Mouse (Mus musculus) neural tube, embryonic 13.5 days (tissue): ENCODE measurements at regions not wholly inside any gene's neighbourhood (a gene's known extent, or its start where the extent isn't known, plus 50 kb on each side); places are given as distances from the start of the nearest gene placed in this dataset.

ENCODE experiments used
- ATAC-seq: fragments of 200-750 bp; cut with Nextera tagmentation; 2 replicates; pipeline ENCODE4 v1.8.0; 2017; ENCODE audit warnings: low read depth, mild to moderate bottlenecking, moderate TSS enrichment, moderate library complexity
- H3K27ac ChIP-seq: fragments of 300-500 bp; sonication (generic); replicated peaks from 2 replicates; pipeline ENCODE4 v1.5.1; 2015; ENCODE audit warnings: moderate library complexity, mild to moderate bottlenecking, inconsistent platforms
- H3K27me3 ChIP-seq: fragments of 300-500 bp; sonication (generic); 2 replicates; pipeline ENCODE4 v1.6.1; 2015; ENCODE audit warnings: mild to moderate bottlenecking, inconsistent platforms
- H3K36me3 ChIP-seq: fragments of 300-500 bp; sonication (generic); 2 replicates; pipeline ENCODE4 v1.6.1; 2015; ENCODE audit warnings: mild to moderate bottlenecking, inconsistent platforms
- H3K4me1 ChIP-seq: fragments of 300-500 bp; sonication (generic); replicated peaks from 2 replicates; pipeline ENCODE4 v1.6.1; 2015; ENCODE audit warnings: inconsistent platforms
- H3K4me2 ChIP-seq: fragments of 300-500 bp; sonication (generic); 2 replicates; pipeline ENCODE4 v1.6.1; 2015; ENCODE audit warnings: inconsistent platforms, mild to moderate bottlenecking, moderate library complexity
- H3K4me3 ChIP-seq: fragments of 300-500 bp; sonication (generic); 2 replicates; pipeline ENCODE4 v1.5.1; 2015; ENCODE audit warnings: mild to moderate bottlenecking, inconsistent platforms
- H3K9ac ChIP-seq: fragments of 300-500 bp; sonication (generic); 2 replicates; pipeline ENCODE4 v1.6.1; 2015; ENCODE audit warnings: moderate library complexity, mild to moderate bottlenecking, inconsistent platforms
- H3K9me3 ChIP-seq: fragments of 300-500 bp; sonication (generic); 2 replicates; pipeline ENCODE4 v1.6.1; 2016; ENCODE audit warnings: inconsistent platforms
- WGBS: fragments of 180-500 bp; shearing (Covaris S2); methylation state at CpG from one replicate; pipeline ENCODE4 v1.1.7; 2015; 5-methylcytosine and 5-hydroxymethylcytosine counted together

DNA sequence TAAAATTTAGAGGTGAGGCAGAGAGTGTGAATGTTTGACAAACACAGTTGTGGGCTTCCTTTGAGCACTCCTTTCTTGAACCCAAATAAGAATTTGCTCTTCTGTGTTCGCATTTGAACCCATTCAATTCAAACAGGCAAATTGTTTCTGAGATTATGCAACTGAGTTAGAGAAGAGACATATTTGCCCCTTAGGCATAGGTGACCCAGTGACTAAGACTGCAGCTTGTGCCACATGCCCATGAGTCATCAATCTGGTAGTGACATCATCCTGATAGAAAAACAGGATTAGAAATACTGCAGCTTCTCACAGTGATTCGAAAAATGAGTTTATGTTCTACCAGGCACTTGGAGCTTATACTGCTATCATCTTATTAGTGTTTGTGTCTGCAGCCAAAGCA lies 67.2 kb downstream of the Zfp622 start:
- Histone ChIP-seq H3K27ac (no peak overlapping the region), H3K4me3 (no peak overlapping the region), H3K4me1 (no peaks in the 10 kb centered on the region), H3K4me2 (no peak overlapping the region), H3K9ac (no peak overlapping the region), H3K27me3 (no peaks in the 10 kb centered on the region), H3K36me3 (no peaks in the 10 kb centered on the region), H3K9me3 (0 out of 2 replicates have a peak, but pooled peaks cover 6% of the 10 kb centered on the region)
- 84% methylated on average over 2 of the region's 2 CpGs for WGBS
- ATAC-seq, result no peak

DNA sequence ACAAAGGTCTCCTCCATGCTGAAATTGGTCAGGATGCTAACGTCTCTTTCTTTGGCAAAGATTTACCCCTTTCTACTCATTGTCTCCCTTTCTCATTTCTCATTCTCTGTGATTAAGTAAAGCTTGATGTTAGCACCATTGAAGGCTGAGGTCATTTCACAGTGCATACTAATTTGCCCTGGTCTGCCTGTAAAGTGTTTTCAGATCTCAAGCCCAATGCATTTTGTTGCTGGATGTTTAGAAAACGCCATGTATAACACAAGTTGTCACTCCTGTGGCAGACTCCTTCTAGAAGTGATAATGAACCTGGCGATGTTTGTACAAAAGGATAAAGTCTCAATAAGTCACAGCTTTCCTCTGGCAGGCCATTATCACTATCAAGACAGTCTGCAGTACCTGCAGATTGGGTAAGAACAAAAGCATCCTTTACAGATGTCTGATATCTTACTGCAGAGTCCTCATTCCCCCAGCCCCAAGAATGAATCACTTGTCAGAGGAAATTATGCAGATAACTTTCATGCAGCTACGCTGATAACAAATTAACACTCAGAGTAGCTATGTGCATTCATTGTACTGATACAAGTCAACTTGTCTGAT lies 68.7 kb downstream of the Zfp622 start:
- H3K27me3 ChIP-seq, result no peaks in the 10 kb centered on the region
- H3K27ac ChIP-seq, result no peak overlapping the region
- no peak for ATAC-seq
- 55% methylated on average over 4 of the region's 4 CpGs for WGBS
- H3K4me2 ChIP-seq, result no peak overlapping the region
- no peaks in the 10 kb centered on the region for H3K4me1 ChIP-seq
- H3K4me3 ChIP-seq, result no peak overlapping the region
- 0 out of 2 replicates have a peak, but pooled peaks cover 5% of the 10 kb centered on the region for H3K9me3 ChIP-seq
- no peak overlapping the region for H3K9ac ChIP-seq
- H3K36me3 ChIP-seq, result no peaks in the 10 kb centered on the region

- WGBS, result 70% methylated on average over 3 of the region's 3 CpGs
- no peaks in the 10 kb centered on the region for H3K4me1 ChIP-seq
- H3K27ac ChIP-seq, result no peak overlapping the region
- ATAC-seq, result no peak
- H3K9me3 ChIP-seq, result 0 out of 2 replicates have a peak, but pooled peaks cover 3% of the 10 kb centered on the region
- no peaks in the 10 kb centered on the region for H3K36me3 ChIP-seq
- no peaks in the 10 kb centered on the region for H3K27me3 ChIP-seq
- no peak overlapping the region for H3K4me3 ChIP-seq
- no peak overlapping the region for H3K4me2 ChIP-seq
- H3K9ac ChIP-seq, result no peak overlapping the region
Measured at GRCm38 (mm10) chr15:26058019-26058418, 73.9 kb downstream of the Zfp622 start.

GRCm38 (mm10) chr15:26100199-26100598 lies 116.0 kb downstream of the Zfp622 start:
- Histone ChIP-seq H3K4me1 (0 out of 2 replicates have a peak, but pooled peaks cover 2% of the 10 kb centered on the region), H3K4me3 (no peak overlapping the region), H3K27ac (no peak overlapping the region), H3K27me3 (no peaks in the 10 kb centered on the region), H3K9me3 (no peaks in the 10 kb centered on the region), H3K4me2 (no peak overlapping the region), H3K9ac (no peak overlapping the region), H3K36me3 (no peaks in the 10 kb centered on the region)
- ATAC-seq, result no peak
- 68% methylated on average over 4 of the region's 4 CpGs for WGBS

GRCm38 (mm10) chr15:26107993-26108392 lies 123.8 kb downstream of the Zfp622 start:
- no peak overlapping the region for H3K9ac ChIP-seq
- no peaks in the 10 kb centered on the region for H3K36me3 ChIP-seq
- no peaks in the 10 kb centered on the region for H3K9me3 ChIP-seq
- H3K4me3 ChIP-seq, result no peak overlapping the region
- H3K27ac ChIP-seq, result no peak overlapping the region
- no peaks in the 10 kb centered on the region for H3K27me3 ChIP-seq
- no peak overlapping the region for H3K4me2 ChIP-seq
- no peaks in the 10 kb centered on the region for H3K4me1 ChIP-seq
- WGBS, result 89% methylated on average over 6 of the region's 6 CpGs
- no peak for ATAC-seq

GRCm38 (mm10) chr15:26144197-26144596 lies 160.0 kb downstream of the Zfp622 start:
- Histone ChIP-seq H3K27me3 (no peaks in the 10 kb centered on the region), H3K4me2 (no peak overlapping the region), H3K9me3 (no peaks in the 10 kb centered on the region), H3K36me3 (no peaks in the 10 kb centered on the region), H3K4me3 (no peak overlapping the region), H3K27ac (no peak overlapping the region), H3K4me1 (no peaks in the 10 kb centered on the region), H3K9ac (no peak overlapping the region)
- 73% methylated on average over 2 of the region's 2 CpGs for WGBS
- no peak for ATAC-seq

DNA sequence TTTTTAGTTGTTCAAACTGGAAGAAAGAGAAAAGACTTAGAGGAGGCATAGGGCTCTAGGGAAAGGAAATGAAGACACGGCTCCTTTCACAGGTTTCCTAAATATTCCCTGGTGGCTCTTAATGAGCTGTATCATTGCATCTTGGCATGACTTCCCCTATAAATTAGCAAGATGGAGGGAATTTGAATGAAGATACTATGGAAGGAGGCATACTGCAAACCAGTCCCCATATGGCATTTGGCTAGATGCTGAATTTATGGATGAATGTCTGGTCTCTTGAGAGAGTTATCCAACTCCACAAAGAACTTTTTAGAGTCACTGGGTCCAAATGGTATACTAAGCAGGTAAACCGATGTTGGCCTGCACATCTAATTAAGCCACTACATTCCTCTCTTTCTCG lies 150.3 kb upstream of the March11 start:
- WGBS, result 73% methylated on average over 3 of the region's 3 CpGs

DNA sequence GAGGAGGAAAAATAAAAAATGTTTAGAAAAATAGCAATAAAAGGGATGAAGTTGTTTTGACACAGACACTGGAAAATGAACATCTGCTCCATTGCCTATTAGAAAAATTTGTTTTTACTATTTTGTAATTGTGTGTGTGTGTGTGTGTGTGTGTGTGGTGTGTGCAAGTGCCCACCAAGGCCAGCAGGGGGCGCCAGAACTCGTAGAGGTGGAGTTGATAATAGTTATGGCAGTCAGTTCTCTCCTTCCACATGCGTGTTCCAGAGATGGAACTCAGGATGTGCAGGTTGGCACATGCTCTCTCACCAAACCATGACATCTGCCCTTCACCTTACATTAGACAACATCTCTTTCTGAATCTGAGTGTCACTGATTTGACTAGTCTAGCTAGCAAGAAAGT lies 123.9 kb upstream of the March11 start:
- Histone ChIP-seq H3K9me3 (no peaks in the 10 kb centered on the region), H3K4me2 (no peak overlapping the region), H3K9ac (no peak overlapping the region), H3K27ac (no peak overlapping the region), H3K27me3 (no peaks in the 10 kb centered on the region), H3K4me1 (no peaks in the 10 kb centered on the region), H3K4me3 (no peak overlapping the region), H3K36me3 (no peaks in the 10 kb centered on the region)
- ATAC-seq, result no peak
- 53% methylated on average over 3 of the region's 3 CpGs for WGBS

More for the DNA sequence above, 150.3 kb upstream of the March11 start:
- H3K27ac ChIP-seq, result no peak overlapping the region
- H3K9ac ChIP-seq, result no peak overlapping the region
- H3K36me3 ChIP-seq, result no peaks in the 10 kb centered on the region
- H3K4me2 ChIP-seq, result no peak overlapping the region
- no peaks in the 10 kb centered on the region for H3K9me3 ChIP-seq
- no peak for ATAC-seq
- H3K27me3 ChIP-seq, result no peaks in the 10 kb centered on the region
- H3K4me3 ChIP-seq, result no peak overlapping the region
- no peaks in the 10 kb centered on the region for H3K4me1 ChIP-seq

DNA sequence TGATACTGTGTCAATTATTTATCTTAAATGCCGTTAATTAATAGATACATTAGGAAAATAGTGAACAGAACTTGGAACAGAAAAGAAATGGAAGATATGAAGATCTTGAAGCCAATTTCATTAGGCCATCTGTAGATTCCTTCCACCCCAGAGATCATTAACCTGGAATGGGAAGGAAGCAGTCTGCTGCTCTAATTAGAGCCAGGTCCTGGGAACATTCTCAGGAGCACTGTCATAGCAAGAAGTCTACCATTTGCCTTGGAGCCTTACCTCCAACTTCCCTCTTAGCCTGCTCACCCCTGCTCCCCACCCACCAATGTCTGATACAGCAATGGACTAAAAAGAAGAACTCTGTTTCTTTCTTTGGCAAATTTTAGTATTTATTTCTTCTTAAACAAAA lies 113.3 kb upstream of the March11 start:
- WGBS, result 81% methylated on average over 1 of the region's 1 CpGs
- no peaks in the 10 kb centered on the region for H3K4me1 ChIP-seq

DNA sequence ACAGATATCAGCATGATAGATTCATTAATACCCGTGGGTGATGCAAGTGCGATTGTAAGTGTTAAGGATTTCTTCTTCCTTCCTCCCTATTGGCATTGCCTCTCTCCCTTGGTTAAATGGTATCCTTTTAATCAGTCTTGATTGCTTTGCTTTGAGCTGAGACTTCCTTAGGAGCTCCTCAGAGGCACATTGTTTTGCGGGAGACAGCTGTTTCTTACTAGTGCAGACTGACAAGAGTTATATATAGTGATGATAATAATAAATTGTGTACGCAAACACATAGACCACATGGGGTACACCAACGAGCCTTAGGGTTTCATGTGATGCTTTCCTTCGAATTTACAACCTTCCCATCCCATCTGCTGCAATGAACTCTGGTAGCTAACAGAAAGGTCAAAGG lies 102.0 kb upstream of the March11 start:
- H3K9me3 ChIP-seq, result no peaks in the 10 kb centered on the region
- no peak overlapping the region for H3K4me2 ChIP-seq
- H3K9ac ChIP-seq, result no peak overlapping the region
- no peak overlapping the region for H3K27ac ChIP-seq
- H3K27me3 ChIP-seq, result no peaks in the 10 kb centered on the region
- no peaks in the 10 kb centered on the region for H3K4me1 ChIP-seq
- no peak overlapping the region for H3K4me3 ChIP-seq
- ATAC-seq, result peak; percentile 61; the same call in 1 of the 2 replicates
- 42% methylated on average over 6 of the region's 6 CpGs for WGBS
- no peaks in the 10 kb centered on the region for H3K36me3 ChIP-seq

More for the DNA sequence above, 113.3 kb upstream of the March11 start:
- no peaks in the 10 kb centered on the region for H3K27me3 ChIP-seq
- ATAC-seq, result no peak
- H3K27ac ChIP-seq, result no peak overlapping the region
- H3K4me2 ChIP-seq, result no peak overlapping the region
- no peak overlapping the region for H3K9ac ChIP-seq
- H3K9me3 ChIP-seq, result no peaks in the 10 kb centered on the region
- H3K36me3 ChIP-seq, result no peaks in the 10 kb centered on the region
- H3K4me3 ChIP-seq, result no peak overlapping the region

DNA sequence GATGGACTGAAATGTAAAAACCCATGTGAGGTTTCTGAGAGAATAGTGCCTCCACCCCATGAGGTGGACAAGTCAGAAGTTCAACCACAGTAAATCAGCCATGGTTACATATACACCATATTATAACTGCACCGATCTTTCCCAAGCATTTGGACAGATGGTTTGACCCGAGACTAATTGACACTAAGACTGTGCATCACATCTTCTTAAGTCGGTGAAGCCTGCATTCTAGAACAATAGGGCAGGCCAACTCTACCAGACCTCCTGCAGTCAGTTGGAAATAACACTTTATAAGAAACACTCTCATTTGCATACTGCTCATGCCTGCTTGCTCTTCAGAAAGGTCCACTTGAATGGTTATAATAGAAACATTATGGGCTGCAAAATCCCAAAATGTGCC lies 88.0 kb upstream of the March11 start:
- Histone ChIP-seq H3K36me3 (no peaks in the 10 kb centered on the region), H3K9me3 (no peaks in the 10 kb centered on the region), H3K4me3 (no peak overlapping the region), H3K27ac (no peak overlapping the region), H3K4me2 (no peak overlapping the region), H3K27me3 (no peaks in the 10 kb centered on the region), H3K9ac (no peak overlapping the region), H3K4me1 (peaks cover 9% of the 10 kb centered on the region; the same call in 1 of the 2 replicates)
- ATAC-seq, result no peak; the same call in 1 of the 2 replicates
- 36% methylated on average over 3 of the region's 3 CpGs for WGBS

- ATAC-seq, result no peak
- H3K4me1 ChIP-seq, result no peaks in the 10 kb centered on the region
Measured at GRCm38 (mm10) chr15:26228646-26229045, 80.2 kb upstream of the March11 start.

More at GRCm38 (mm10) chr15:26228646-26229045, 80.2 kb upstream of the March11 start:
- Histone ChIP-seq H3K27me3 (no peaks in the 10 kb centered on the region), H3K4me2 (no peak overlapping the region), H3K9me3 (no peaks in the 10 kb centered on the region), H3K36me3 (no peaks in the 10 kb centered on the region), H3K4me3 (no peak overlapping the region), H3K27ac (no peak overlapping the region), H3K9ac (no peak overlapping the region)
- 85% methylated on average over 4 of the region's 4 CpGs for WGBS
